Mouse (Mus musculus) R1 (cell line): ENCODE results near the gene Mtmr12.

Source experiments
- DNase-seq: peaks from one replicate; pipeline ENCODE4 v3.0.0-alpha.2; 2018; ENCODE audit warnings: low read depth, low spot score

Mtmr12 gene

DNA sequence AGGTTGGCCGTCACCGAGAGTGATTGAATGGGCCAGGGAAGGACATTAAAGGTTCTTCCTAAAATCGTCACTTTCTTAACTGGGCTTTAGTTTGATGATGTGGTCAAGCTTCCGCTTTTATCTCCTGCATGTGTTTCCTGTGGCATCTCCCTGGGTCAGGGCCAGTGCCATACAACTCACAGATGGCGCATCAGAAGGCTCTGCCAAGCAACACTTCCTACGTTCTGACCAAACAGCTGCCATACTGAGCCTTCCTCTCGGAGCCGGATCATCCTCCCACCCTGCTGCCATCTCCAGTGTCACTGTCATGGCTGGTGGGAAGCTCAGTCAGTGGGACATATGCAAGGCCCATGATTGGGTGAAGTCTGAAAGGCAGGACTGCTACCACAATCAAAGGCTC, 6.7 kb downstream of the Mtmr12 start:
- no peak for DNase-seq

DNA sequence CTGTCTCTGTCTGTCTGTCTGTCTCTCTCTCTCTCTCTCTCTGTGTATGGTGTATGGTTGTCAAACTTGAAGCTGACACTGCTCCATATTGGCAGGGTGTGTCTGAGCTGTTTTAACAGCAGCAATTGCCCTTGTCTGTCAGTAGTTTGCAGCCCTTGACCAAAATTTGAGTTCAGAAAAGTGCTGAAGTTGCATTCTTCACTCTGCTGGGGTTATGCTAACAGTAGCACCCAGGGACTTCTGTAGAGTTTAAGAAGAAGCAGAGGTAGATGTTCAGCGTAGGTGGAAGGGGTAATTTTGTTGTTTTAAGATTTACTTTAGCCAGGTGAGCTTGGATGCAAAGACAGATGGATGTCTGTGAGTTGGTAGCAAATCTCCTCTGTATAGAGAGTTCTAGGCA, 7.4 kb downstream of the Mtmr12 start:
- DNase-seq, result no peak

DNA sequence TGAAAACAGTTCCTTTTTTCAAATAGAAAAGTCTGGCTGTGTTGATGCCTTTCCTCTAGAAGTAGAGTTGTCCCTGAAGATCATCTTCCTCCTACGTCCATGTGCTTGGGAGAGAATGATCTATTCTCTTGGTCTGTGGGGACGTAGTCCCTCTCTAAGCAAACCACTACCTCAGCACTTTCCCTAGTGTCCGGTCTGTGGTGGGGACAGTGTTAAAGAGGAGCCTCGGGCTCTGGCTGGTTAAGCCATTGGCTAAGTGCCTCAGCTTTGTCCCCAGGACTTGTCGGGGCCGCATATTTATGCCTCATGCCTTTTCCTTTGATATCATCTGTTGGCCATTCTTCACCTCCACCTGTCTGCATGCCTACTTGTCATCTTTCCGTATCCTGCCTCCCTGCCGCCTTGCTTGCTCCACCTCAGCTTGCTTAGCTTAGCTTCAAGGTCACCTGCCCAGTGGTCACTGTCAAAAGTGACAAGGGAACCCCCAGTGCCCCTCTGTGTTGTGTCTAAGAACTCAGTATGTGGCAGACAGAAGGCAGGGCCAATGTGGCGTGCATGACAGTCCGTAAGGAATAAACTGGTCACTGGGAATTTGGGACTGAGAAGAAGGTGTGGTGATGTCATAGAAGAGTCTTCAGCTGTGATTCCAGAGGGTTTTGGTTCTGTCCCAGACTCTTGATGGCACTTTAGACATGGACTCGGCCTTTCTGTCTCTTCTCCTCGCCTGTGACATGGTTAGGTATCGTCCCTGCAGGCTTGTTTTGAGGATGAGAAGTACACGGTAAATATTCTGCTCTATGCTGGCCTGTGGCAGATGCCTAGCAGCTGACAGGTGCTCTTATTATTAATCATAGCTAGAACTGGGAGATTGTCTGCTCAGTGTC, 9.9 kb downstream of the Mtmr12 start:
- DNase-seq, result no peak

DNA sequence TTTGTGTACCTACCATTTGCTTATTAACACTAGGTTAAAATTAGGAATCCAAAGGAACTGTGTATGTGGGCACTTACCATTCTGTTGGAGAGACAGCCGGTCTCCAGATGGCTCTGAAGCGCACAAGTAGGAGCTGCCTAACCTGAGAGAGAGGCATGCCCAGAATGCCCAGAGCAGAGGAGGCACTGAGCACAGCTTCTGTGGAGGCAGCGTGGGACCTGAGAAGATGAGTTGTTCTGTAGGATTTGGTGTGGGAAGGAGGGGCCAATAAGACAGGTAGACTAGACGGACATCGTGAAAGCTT, 10.5 kb downstream of the Mtmr12 start:
- no peak for DNase-seq

DNA sequence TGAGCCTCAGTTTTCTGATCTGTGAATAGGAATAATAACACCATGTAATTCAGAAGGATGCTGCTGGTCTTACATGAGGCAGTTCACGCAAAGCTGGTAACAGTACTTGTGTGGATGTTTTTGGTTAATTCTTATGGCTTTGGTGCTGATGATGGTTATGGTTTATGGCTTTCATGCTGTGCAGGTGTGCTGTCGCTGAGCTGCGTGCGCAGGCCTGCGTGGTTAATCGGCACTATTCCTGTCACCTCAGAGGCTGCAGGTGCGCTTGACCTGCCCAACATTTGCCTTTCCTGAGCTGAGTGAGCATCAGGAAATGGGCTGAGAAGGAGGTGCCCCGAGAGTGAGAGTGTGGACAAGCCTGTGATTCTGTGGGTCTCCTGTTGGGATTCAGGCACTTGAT, 11.3 kb downstream of the Mtmr12 start:
- DNase-seq, result no peak

DNA sequence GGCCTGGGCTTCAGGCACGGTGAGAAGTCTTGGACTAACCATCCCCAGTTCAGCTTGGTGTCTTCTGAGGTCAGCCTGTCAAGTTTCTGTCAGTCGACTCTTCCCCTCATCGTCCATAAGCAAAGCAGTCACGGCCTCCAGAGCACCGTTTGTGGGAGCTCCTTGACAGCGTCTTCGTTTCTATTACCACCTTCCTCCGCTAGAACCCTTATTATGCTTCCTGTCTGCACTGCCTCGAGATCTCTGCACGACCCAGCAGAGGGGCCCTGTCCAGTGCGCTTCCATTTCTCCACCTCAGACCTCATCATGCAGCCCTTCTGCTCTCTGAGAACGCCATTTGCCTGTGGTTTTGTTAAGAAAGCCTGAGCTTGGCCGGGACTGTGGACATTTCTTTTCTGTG, 12.0 kb downstream of the Mtmr12 start:
- DNase-seq, result no peak

DNA sequence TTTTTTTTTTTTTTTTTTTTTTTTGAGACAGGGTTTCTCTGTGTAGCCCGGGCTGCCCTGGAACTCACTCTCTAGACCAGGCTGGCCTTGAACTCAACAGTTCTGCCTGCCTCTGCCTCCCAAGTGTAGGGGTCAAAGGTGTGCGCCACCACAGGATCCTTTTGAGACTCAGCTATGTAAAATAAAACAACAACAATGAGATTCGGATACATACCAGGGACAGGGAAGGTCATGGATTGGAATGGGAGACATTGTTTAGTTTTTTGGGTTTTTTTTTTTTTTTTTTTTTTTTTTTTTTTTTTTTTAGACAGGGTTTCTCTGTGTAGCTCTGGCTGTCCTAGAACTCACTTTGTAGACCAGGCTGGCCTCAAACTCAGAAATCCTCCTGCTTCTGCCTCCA, 12.5 kb downstream of the Mtmr12 start:
- DNase-seq, result peak; percentile 79

DNA sequence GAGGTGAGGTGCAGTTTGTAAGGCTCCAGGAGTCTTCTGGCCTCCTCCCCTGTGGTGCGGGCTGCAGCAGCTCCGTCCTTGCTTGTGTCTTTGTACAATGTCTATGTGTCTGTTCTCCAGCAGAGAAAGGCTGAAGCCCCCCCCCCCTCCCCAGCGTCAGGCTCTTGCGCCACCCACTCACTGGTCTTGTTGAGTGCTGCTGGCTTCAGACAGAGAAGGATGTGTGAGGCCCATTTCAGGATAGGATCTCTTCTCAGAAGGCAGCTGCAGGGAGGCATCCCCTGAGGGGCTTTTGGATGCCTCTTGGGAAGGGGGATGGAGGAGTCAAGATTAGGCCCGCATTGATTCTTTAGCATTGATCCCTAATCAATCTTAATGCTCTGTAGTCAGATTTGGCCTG, 13.0 kb downstream of the Mtmr12 start:
- DNase-seq, result peak; percentile 75

DNA sequence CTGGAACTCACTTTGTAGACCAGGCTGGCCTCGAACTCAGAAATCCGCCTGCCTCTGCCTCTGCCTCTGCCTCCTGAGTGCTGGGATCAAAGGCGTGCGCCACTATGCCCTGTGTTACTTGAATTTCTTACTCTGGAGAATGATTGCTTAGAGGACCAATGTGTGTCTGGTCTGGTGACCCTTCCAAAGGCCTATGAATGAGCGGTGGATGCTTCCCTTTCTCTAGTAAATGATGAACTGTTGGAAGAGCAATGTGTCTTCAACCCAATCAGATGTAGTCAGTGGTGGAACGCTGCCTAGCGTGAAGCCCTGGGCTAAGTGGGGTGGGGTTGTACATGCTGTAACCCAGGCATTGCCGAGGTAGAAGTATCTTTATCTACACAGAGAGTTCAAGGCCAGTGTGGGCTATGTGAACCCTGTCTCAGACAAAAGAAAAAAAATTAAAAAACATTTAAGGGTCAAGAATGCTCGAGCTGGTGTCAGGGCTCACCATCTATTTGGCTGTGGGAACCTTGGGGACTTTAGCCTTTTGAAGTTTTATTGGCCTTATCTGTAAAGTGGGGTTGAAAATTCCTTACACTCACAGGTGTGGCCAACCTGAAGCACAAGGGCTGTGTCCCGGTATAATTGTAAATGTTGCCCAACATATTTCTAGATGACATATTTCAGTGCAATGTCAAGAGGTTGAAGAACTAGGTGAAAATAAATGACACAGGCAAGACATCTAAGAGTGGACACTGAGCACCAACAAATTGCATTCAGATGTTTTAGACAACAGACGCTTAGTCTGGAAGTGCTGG, 14.0 kb downstream of the Mtmr12 start:
- DNase-seq, result no peak

DNA sequence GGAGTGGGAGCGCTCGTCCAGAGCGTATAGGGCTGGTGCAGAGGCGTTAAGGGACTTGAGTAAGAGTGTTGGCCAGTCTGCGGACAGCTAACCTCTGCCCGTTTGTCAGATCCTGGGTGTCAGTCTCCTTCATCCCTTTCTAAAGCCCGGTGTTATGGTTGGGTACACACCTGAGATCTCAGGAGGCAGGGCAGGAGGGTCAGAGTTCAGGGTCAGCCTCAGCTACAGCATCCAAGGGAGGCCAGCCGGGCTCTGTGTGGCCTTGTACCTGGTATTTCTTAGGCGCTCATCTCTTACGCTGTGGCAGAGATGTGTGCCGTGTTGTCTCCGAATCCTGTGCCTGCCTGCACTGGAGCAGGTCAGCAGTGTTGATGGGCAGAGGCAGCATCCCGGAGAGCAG, 16.3 kb downstream of the Mtmr12 start:
- DNase-seq, result no peak

DNA sequence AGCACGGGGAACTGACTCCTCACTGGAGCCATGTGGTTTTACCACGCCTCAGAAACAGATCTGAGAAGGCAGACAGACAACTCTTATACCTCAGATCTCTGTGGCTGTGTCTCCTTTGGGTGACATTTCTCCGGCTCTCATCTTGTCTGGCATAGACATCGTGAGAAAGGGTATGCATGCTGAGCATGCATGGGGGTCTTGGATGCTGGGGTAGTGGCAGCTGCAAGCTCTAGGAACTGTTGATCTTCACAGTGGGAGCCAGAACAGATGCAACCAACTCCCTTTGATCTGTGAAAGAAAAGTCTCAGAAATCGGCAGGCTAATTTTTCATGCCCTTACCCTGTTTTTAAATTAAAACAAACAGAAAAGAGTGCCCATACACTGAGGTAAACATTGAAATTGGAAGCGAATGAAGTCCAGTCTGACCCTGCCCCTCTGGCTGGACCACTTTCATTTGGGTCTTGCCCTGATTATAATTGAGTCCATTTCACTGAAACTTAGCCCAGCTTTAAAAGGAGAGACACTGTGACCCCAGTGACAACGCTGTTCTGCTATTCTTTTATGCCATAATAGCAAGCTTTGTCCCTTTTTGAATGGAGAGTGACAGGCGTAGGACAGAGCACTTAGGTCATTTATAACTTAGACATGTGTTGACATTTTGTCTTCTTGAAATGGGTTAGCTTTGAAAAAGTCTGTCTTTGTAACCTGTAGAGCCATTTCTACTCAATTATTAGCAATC, 17.9 kb downstream of the Mtmr12 start:
- no peak for DNase-seq

DNA sequence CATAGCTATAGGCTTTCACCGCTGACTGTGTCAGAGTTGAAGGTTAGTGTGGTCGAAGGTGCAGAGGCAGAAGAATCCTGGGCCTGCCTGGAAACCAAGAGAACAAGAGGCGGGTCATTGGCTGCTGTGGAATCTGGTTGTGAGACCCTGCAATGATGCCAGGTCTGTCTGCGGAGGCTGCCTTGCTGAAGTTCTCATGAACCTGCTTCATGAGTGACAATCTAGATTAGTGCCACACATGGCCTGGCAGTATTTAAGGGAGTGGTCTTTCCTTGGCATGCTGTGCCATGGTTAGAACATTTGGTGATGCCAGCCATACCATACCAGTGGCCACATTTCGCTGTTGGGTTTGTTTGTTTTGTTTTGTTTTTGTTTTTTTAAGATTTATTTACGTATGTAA, 18.6 kb downstream of the Mtmr12 start:
- no peak for DNase-seq

DNA sequence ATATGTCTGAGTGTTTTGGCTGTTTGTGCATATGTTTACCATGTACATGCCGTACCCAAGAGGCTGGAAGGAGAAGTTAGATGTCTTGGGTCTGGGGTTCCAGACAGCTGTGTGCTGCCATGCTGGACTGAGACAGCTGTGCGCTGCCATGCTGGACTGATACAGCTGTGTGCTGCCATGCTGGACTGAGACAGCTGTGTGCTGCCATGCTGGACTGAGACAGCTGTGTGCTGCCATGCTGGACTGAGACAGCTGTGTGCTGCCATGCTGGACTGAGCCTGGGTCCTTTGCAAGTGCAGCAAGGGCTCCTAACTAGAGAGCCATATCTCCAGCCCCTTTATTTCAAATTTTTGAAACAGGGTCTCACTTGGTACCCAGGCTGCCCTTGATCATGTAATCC, 19.4 kb downstream of the Mtmr12 start:
- DNase-seq, result no peak

DNA sequence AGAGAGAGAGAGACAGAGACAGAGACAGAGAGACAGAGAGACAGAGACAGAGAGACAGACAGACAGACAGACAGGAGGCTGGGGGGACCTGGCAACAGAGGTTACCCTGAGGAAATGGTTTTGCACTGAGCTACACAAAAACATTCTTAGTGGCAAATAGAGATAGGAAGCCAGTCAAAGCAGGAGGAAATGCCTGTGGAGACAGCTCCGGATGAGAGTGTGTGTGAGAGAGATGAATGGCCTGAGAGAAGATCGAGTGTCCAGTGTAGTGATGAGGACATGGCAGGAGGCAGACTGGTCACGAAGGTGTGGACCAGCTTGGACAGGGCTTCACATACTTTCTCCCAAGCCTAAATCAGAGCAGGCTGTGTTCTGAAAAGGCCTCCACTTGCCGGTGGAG, 20.2 kb downstream of the Mtmr12 start:
- no peak for DNase-seq

DNA sequence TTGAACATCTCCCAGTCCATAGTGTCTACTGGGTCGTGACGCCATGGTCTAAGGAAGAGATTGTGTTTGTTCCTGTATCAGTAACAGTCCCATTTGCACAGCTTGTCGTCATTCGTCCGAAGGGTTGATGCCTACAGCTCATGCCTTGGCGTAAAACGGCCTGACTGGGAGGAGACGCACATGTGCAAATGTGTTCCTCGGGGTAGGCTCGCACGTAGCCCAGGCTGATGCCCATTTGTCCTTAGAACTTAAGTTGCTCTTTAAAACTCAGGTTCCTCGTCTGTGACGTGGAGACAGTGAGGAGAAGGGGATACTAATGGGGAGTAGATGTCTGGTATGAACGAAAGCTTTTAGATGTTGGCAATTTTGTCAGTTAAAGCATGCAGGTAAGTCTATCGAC, 22.1 kb downstream of the Mtmr12 start:
- DNase-seq, result no peak

DNA sequence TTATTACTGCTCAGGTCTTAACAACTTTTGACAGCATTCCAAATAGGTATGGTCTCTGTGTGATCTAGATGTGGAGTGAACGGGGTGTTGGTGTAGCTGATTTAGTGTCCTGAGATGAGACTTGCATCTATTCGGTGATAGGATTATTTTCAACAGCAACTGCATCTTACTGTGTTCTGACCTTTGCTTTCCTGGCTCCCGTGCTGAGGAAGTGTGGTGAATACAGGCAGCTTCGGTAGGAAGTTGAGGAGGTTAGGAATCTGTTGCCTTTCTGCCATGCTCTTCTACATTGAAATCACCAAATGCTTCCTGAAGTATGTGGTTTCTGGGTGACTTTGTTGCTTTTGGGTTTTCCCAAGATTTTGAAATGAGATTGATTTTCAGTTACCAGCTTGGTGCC, 22.5 kb downstream of the Mtmr12 start:
- no peak for DNase-seq

DNA sequence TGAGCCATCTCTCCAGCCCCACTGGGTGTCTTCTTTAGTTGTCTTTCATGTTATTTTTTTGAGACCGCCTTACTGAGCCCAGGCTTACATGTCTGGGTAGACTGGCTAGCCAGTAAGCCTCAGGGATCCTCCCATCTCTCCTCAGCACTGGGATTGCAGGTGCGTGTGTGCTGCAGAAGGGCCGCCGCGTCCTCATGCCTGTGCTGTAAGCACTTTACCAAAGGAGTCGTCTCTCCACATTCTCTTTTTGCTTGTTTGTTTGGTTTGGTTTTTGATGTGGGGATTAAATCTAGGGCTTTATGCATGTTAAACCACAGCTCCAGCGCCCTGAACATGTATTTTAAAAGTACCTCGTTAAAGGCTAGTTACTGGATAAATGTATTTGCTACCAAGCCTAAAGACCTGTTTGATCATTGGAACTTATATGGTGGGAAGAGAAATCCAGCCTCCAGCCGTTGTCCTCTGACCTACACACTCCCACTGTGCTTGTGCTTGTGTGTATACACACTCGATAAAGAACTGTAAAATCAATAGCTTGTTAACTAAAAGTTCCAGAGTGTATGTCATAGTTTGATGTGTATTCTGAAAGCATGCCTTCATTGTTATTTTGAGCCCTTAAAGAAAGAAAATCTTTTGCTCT, 24.9 kb downstream of the Mtmr12 start:
- no peak for DNase-seq

DNA sequence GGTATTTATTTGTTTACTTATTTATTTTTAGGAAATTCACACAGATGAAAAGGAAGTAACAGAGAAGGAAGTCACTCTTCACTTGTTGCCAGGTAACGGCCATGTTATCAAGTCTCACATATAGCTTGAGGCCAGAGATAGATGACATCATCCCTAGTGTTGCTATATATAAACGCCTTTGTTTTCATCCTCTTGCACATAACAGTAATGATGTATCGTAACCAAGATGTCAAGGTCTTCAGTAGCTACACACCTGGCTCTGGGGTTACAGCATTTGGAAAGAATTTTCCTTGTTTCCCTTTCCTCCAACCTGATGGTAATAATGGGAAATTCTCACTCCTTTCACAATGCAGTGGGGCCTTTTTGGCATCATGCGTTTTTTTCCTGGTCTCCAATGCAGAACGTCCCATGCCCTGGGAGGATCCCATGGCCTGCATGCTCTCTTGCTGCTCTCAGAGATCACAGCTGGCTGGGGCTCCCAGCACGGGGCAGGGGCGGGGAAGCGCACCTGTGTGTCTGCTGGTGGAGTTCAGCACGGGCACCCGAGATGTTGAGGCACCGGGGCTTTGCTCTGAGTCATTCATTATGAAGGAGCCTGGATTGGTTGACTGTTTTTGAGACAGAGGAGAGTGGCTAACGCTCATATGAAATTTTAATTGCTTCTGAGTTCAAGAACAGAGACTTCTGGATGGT, 25.6 kb downstream of the Mtmr12 start:
- peak; percentile 53 for DNase-seq

DNA sequence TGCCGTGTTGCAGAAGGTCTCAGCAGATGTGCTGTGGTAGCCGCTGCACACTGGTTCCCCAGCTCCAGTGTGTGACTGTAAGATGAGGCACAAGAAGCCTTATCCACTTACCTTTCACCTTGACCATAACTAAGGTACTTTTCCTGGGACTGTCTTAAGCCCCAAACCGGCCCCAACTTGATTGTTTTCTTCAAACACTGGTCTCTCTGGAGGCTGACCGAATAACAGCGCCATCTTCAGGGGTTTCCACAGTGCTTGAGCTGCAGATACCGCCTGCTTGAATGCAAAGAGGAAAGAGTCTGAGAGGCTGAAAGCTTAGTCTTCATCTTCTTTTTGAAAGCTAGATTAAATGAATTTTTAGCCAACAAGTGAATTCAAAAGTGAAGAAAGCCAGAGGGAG, 26.6 kb downstream of the Mtmr12 start:
- DNase-seq, result peak; percentile 63

DNA sequence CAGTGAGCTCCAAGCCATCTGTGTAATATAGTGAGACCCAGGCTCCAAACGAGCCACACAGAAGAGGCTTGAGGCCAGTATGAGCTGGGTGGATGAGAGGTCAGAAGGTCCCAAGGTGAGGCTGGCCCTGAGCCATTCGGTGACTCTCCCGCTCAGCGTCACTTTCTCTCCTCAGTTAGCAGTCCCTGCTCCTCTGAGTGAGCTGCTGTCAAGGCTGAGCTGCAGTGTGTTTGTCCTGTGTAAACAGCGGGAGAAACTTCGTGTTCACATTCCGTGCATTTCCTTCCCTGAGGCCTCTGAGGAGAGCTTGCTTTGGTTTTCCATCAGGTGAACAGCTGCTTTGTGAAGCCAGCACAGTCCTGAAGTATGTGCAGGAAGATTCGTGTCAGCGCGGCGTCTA, 27.6 kb downstream of the Mtmr12 start:
- DNase-seq, result peak; percentile 71

DNA sequence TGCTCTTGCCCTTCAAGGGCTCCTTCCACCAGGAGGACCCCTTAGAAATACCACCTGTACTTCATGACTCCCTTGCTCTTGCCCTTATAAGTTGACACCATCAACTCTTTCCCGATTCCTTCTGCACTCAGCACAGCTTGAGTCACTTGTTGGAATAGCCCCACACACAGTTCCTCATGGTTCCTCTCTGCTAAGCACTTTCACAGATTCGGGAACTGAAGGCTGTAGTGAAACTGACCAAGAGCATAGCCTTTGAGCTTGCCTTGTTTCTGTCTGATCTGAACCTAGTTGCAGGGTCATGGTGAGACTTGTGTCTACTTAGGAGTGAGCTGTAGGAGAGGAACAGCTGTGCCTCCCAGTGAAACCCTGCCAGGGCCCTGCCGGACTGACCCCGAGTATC, 28.2 kb downstream of the Mtmr12 start:
- no peak for DNase-seq
